Mouse (Mus musculus) olfactory bulb, adult 2 months (tissue): ENCODE results near the gene Myd88.

Experiments
- CTCF ChIP-seq: fragments of 200-500 bp; IDR thresholded peaks from 2 replicates; pipeline ENCODE4 v1.5.1; 2012; ENCODE audit warnings: low read depth, mild to moderate bottlenecking, low read length, moderate library complexity; ENCODE audit not compliant: insufficient read depth
- POLR2A ChIP-seq: fragments of 200-500 bp; IDR thresholded peaks from 2 replicates; pipeline ENCODE4 v1.6.1; 2012; ENCODE audit warnings: mild to moderate bottlenecking, low read depth, low read length, moderate library complexity; ENCODE audit not compliant: insufficient read depth

DNA sequence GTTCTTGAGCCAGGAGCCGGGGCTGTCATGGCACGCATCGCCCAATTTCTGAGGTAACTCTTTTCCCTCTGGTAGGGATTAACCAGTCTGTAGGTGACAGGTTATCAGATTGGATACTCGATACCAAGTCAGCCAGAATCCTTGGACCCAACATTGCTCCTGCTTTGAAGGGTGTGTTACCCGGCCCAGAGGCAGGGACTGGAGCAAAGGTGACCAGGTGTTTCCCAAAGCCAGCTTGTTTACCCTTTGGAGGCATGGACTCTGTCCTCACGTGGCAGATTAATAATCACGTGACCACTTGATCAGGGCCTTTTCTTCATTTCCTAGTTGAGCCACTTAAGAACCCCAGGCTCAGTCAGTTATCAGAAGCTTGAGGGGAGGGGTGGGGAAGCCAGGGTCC is 1.5 kb upstream of the Myd88 start:
- no peak for TF ChIP-seq POLR2A
- no peak for TF ChIP-seq CTCF
